Mouse (Mus musculus): ENCODE data around the gene Slc19a2.

DNA sequence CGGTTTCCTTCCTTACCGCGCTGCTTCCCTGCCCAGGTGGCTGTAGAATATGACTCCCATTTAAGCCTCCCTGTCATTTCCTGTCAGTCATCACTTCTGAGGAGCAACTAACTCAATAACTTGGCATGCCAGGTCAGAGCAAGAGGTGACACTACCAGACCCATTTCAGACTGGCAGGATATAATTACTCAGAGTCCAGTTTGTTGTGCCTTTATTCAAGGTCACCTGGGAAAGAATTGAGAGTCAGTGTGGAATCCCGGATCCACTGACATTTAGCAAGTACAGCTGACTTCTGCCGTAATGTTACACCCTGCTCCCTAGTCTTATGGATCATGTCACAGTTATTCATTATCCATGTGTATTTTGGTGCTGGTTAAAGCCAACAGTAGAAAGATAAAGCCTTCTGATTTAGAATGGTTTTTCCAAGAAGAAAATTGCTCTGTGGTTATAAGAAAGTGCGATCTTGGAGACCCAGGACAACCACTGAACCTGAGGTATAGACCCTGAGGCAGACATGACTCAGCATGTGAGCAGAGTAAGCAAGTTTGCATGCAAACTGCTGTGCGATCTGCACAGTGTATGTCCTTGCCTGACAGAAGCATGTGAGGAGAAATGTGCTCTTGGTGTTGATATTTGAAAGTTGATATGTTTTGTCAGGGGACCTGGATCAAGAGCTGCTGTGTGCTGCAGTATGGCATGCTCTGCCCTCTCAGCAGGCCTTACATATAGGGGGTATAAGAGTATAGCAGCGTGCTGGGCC is 1.7 kb downstream of the Slc19a2 start:
- TF ChIP-seq CTCF (IDR thresholded peaks at IDR 0.05; ENCODE audit: low read depth), result no peak
- no peak for TF ChIP-seq EP300 (IDR thresholded peaks at IDR 0.05; ENCODE audit: low read depth)

Measured in liver, postnatal 0 days (tissue).